Mouse (Mus musculus) kidney, adult 2 months (tissue): ENCODE data around the gene Esyt1.

ENCODE experiments used
- CTCF ChIP-seq: fragments of 200-500 bp; conservative IDR thresholded peaks from 2 replicates; pipeline ENCODE4 v1.5.1; 2011; ENCODE audit warnings: low read depth, mild to moderate bottlenecking, control low read depth, low read length, moderate library complexity, mixed read lengths; ENCODE audit not compliant: insufficient read depth, insufficient read length
- POLR2A ChIP-seq: fragments of 200-500 bp; IDR thresholded peaks from one replicate; pipeline ENCODE4 v1.6.1; 2011; ENCODE audit warnings: low read depth, low read length, control low read depth

DNA sequence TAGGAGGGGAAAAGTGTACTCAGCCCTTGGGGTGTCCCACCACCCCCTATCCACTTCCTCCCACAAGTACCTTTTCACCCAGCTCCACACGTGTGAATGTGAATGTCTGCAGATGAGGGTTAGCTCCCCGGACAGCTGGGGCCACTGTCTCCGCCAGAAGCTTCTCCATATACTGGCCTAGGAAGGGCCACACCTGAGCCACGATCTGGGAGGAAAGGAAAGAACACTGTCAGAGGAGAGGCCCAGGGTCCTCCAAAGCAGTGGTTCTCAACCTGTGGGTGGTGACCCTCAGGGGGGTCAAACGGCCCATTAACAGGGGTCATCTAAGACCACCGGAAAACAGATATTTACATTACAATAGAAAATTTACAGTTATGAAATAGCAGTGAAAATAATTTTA is 3.3 kb downstream of the Esyt1 start:
- TF ChIP-seq CTCF: no peak
- no peak for TF ChIP-seq POLR2A
